ENCODE assay signal across 23 mouse cellular contexts in the genomic region with DNA sequence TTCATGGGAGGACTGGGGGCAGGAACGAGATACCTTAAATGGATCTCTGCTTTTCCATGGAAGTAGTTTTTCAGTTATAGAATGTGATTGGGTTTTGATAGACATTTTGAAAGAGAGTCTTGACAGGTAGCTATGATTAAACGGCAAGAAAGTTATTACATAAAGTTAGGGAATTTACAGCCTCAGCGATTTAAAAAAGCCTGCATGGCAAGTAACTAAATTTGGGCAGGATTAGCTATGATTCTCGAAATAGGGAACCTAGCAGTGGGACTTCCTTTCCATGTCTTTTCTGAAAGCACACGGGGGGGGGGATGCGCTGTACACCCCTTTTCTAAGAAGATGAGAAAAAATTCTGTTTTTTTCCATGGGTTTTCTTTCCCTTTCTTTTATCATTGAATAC. TPM values are rescaled to one million over a fixed set of nuclear protein-coding genes. Genes with fewer than 3 reads are reported as not detected.
DNase-seq lines count a peak whose midpoint lies in the region; ATAC-seq and TF ChIP-seq lines count a peak whose summit lies in the region.
"Had no signal": no experiment of that assay in that cellular context is flagged by ENCODE, and none has a peak within 500 bp of the region (broad histone marks: within the 10 kb centered on the region; RNA-seq: fewer than 3 reads in every experiment).

No protein-coding gene starts in this region.

- intact Hi-C loops in left cerebral cortex, adult 2 months (cut with DNase I): no loop called here

- no peaks in the 10 kb centered on the region for H3K27me3 ChIP-seq in forebrain, postnatal 0 days (ENCODE audit: insufficient read depth, low read length)
- no peaks in the 10 kb centered on the region for H3K27me3 ChIP-seq in forebrain, embryonic 14.5 days (replicated peaks; ENCODE audit: control insufficient read depth, insufficient read depth, low read length)
- H3K27me3 ChIP-seq: CH12.LX; embryonic facial prominence, embryonic 12.5 days; forebrain, embryonic 13.5 days; Patski had no signal

- H3K4me3 ChIP-seq in forebrain, postnatal 0 days (ENCODE audit: low read depth, low read length): no peak overlapping the region
- H3K4me3 ChIP-seq in forebrain, embryonic 14.5 days (ENCODE audit: low read depth, low read length): no peak overlapping the region
- H3K4me3 ChIP-seq in left cerebral cortex, adult 2 months: no peak overlapping the region
- H3K4me3 ChIP-seq: embryonic facial prominence, embryonic 10.5 days; embryonic facial prominence, embryonic 12.5 days; forebrain, embryonic 13.5 days had no signal

- TF ChIP-seq CTCF in forebrain, postnatal 0 days (IDR thresholded peaks at IDR 0.05; ENCODE audit: low read depth): no peak
- no peak for TF ChIP-seq CTCF in left cerebral cortex, adult 2 months (IDR thresholded peaks at IDR 0.05)

- H3K9ac ChIP-seq in forebrain, postnatal 0 days: no peak overlapping the region
- no peak overlapping the region for H3K9ac ChIP-seq in forebrain, embryonic 14.5 days (ENCODE audit: low read length)
- H3K9ac ChIP-seq: embryonic facial prominence, embryonic 12.5 days; forebrain, embryonic 13.5 days had no signal

- 0 out of 2 replicates have a peak overlapping the region, but pooled peaks have one; percentile 42 for H3K27ac ChIP-seq in forebrain, postnatal 0 days (ENCODE audit: low read depth, low read length)
- H3K27ac ChIP-seq in forebrain, embryonic 14.5 days (ENCODE audit: low read depth, low read length): no peak overlapping the region
- H3K27ac ChIP-seq in left cerebral cortex, adult 2 months: peak overlapping the region; percentile 84
- H3K27ac ChIP-seq: embryonic facial prominence, embryonic 10.5 days; embryonic facial prominence, embryonic 12.5 days; forebrain, embryonic 13.5 days had no signal

- H3K9me3 ChIP-seq in forebrain, postnatal 0 days (ENCODE audit: low read length): no peaks in the 10 kb centered on the region
- H3K9me3 ChIP-seq in forebrain, embryonic 14.5 days (replicated peaks; ENCODE audit: control insufficient read depth, low read length): no peaks in the 10 kb centered on the region
- H3K9me3 ChIP-seq: embryonic facial prominence, embryonic 10.5 days; embryonic facial prominence, embryonic 12.5 days; forebrain, embryonic 13.5 days; G1E had no signal

- H3K4me1 ChIP-seq in forebrain, postnatal 0 days (ENCODE audit: insufficient read depth): no peaks in the 10 kb centered on the region
- H3K4me1 ChIP-seq in forebrain, embryonic 14.5 days (ENCODE audit: control insufficient read depth, insufficient read depth, low read length): no peaks in the 10 kb centered on the region
- H3K4me1 ChIP-seq: embryonic facial prominence, embryonic 10.5 days; embryonic facial prominence, embryonic 12.5 days; forebrain, embryonic 13.5 days had no signal

- H3K4me2 ChIP-seq in forebrain, postnatal 0 days (ENCODE audit: low read depth): no peak overlapping the region
- H3K4me2 ChIP-seq in forebrain, embryonic 14.5 days (ENCODE audit: low read length): no peak overlapping the region
- H3K4me2 ChIP-seq: embryonic facial prominence, embryonic 12.5 days; forebrain, embryonic 13.5 days had no signal

- H3K36me3 ChIP-seq in forebrain, postnatal 0 days (ENCODE audit: insufficient read depth): 0 out of 2 replicates have a peak, but pooled peaks cover 4% of the 10 kb centered on the region
- peaks cover 8% of the 10 kb centered on the region; the same call in 1 of the 2 replicates for H3K36me3 ChIP-seq in forebrain, embryonic 14.5 days (ENCODE audit: control insufficient read depth, insufficient read depth, low read length)
- H3K36me3 ChIP-seq: embryonic facial prominence, embryonic 10.5 days; embryonic facial prominence, embryonic 12.5 days; G1E had no signal

- 76% methylated on average over 6 of the region's 6 CpGs for WGBS in forebrain, postnatal 0 days
- WGBS in forebrain, embryonic 14.5 days: 91% methylated on average over 6 of the region's 6 CpGs

- ATAC-seq in forebrain, postnatal 0 days: no peak
- ATAC-seq in forebrain, embryonic 14.5 days: no peak
- no peak for ATAC-seq in activated CD4-positive, CD25-positive, alpha-beta regulatory T cell, adult 4 months
- ATAC-seq: CD4-positive, CD25-positive, alpha-beta regulatory T cell, adult 4 months; forebrain, embryonic 13.5 days; forebrain, embryonic 16.5 days; Patski had no signal

- no peak for DNase-seq in forebrain, postnatal 0 days
- no peak for DNase-seq in forebrain, embryonic 14.5 days (ENCODE audit: low spot score)
- no peak for DNase-seq in left cerebral cortex, adult 2 months (ENCODE audit: extremely low spot score in 1 of 2, low spot score in 2 of 2)
- DNase-seq in left cerebral cortex, adult 8-10 months (ENCODE audit: low spot score in 2 of 2): no peak
- DNase-seq in brain, adult 2 months (ENCODE audit: low read depth, low spot score): peak; percentile 59
- DNase-seq: adrenal gland, adult 2 months; adrenal gland, postnatal 10 days; adrenal gland, postnatal 25 days; B cell, adult 2 months; cerebellum, adult 11-12 months; cerebellum, adult 2 months; cerebellum, adult 9-10 months; cerebellum, postnatal 10 days; cerebellum, postnatal 25 days had no signal

RNA-seq across cellular contexts. Expression of gene Gca, which starts 53.2 kb away (rescaled TPM):
- 0.85 and 1.5 TPM in 2 replicates for total RNA-seq in forebrain, postnatal 0 days (2014; rRNA removed)
- 2.2 and 4.2 TPM in 2 replicates for polyA plus RNA-seq in forebrain, postnatal 0 days (2015; fragmentation: Nextera tagmentation; extraction: Ambion mirVana)
- polyA plus RNA-seq in forebrain, embryonic 14.5 days (2014; fragmentation: Nextera tagmentation; extraction: Ambion mirVana): 7.1 and 8.4 TPM in 2 replicates
- total RNA-seq in left cerebral cortex, adult 2 months (2021): 10 to 100 TPM; 12.7 to 22.3 TPM
- total RNA-seq in left cerebral cortex, adult 8-10 months (2022): 10 to 100 TPM; 14.1 to 17.3 (median 16.5) TPM
- 1 to 10 TPM; 1.5 to 2.1 TPM for polyA plus RNA-seq in activated CD4-positive, CD25-positive, alpha-beta regulatory T cell, adult 4 months (2017; shearing (Covaris generic))
